Mouse (Mus musculus) 416B (cell line): ENCODE data around the gene Dntt.

Source experiments
- DNase-seq: peaks from one replicate; pipeline ENCODE4 v3.0.0; 2011; ENCODE audit warnings: low read depth

Gene Dntt

GRCm38 (mm10) chr19:41008674-41009395, 20.2 kb upstream of the Dntt start:
- DNase-seq: no peak

- DNase-seq: no peak
Measured at GRCm38 (mm10) chr19:41011676-41012075, 17.4 kb upstream of the Dntt start.

- DNase-seq: no peak
Measured at GRCm38 (mm10) chr19:41013591-41013990, 15.5 kb upstream of the Dntt start.

- peak; percentile 28 for DNase-seq
Measured at GRCm38 (mm10) chr19:41014003-41014402, 15.1 kb upstream of the Dntt start.

GRCm38 (mm10) chr19:41015951-41016716, 12.9 kb upstream of the Dntt start:
- DNase-seq: peak; percentile 92

- no peak for DNase-seq
Measured at GRCm38 (mm10) chr19:41019164-41019675, 9.9 kb upstream of the Dntt start.

GRCm38 (mm10) chr19:41020537-41020936, 8.5 kb upstream of the Dntt start:
- DNase-seq: no peak

GRCm38 (mm10) chr19:41022244-41022643, 6.8 kb upstream of the Dntt start:
- peak; percentile 95 for DNase-seq

- peak; percentile 65 for DNase-seq
Measured at GRCm38 (mm10) chr19:41026551-41026950, 2.5 kb upstream of the Dntt start.

GRCm38 (mm10) chr19:41027024-41027423, 2.1 kb upstream of the Dntt start:
- DNase-seq: no peak

- DNase-seq: no peak
Measured at GRCm38 (mm10) chr19:41027601-41028000, 1.5 kb upstream of the Dntt start.

GRCm38 (mm10) chr19:41030161-41030560, 1.1 kb downstream of the Dntt start:
- no peak for DNase-seq

GRCm38 (mm10) chr19:41031009-41031408, 1.9 kb downstream of the Dntt start:
- peak; percentile 99 for DNase-seq

- peak; percentile 96 for DNase-seq
Measured at GRCm38 (mm10) chr19:41031869-41032268, 2.8 kb downstream of the Dntt start.

GRCm38 (mm10) chr19:41035809-41036551, 6.9 kb downstream of the Dntt start:
- peak; percentile 36 for DNase-seq

GRCm38 (mm10) chr19:41039110-41039509, 10.0 kb downstream of the Dntt start:
- peak; percentile 49 for DNase-seq

- DNase-seq: no peak
Measured at GRCm38 (mm10) chr19:41045091-41045770, 16.2 kb downstream of the Dntt start.

- no peak for DNase-seq
Measured at GRCm38 (mm10) chr19:41047437-41048186, 18.5 kb downstream of the Dntt start.

GRCm38 (mm10) chr19:41048187-41048559, 19.1 kb downstream of the Dntt start:
- DNase-seq: no peak

GRCm38 (mm10) chr19:41051714-41052113, 22.6 kb downstream of the Dntt start:
- no peak for DNase-seq

- no peak for DNase-seq
Measured at GRCm38 (mm10) chr19:41052247-41052646, 23.2 kb downstream of the Dntt start.
